Mouse (Mus musculus): ENCODE results near the gene Hnrnpab. TPM values are rescaled to one million over a fixed set of nuclear protein-coding genes. Genes with fewer than 3 reads are reported as not detected.
A peak's percentile ranks its signal among the peaks of the same experiment; 100 is the strongest.
"Not testable (repeated sequence)": the region's sequence is repeated elsewhere in the genome, so short reads cannot be mapped to it uniquely, and the experiment has no call there.

The Hnrnpab gene
- total and polyA plus RNA-seq, 3 experiments, result 893 to 2,181 (median 1,100) TPM

DNA sequence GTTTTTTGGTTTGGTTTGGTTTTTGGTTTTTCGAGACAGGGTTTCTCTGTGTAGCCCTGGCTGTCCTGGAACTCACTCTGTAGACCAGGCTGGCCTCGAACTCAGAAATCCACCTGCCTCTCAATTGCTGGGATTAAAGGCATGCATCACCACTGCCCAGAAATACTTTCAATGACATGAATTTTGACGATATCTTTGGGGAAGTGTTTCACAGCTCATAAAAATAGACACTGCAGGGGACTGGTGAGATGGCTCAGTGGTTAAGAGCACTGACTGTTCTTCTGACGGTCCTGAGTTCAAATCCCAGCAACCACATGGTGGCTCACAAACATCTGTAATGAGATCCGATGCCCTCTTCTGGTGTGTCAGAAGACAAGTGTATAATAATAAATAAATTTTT lies 3.3 kb upstream of the Hnrnpab start:
- H3K36me3 ChIP-seq (replicated peaks in 1 of 2; ENCODE audit: control insufficient read depth in 1 of 2, insufficient read depth in 1 of 2, low read length in 1 of 2); H3K27ac ChIP-seq (ENCODE audit: insufficient read depth, low read depth); DNase-seq (ENCODE audit: extremely low read depth); H3K4me2 ChIP-seq (ENCODE audit: insufficient read depth, low read depth, poor library complexity, severe bottlenecking); H3K9me3 ChIP-seq (replicated peaks; ENCODE audit: low read length); dilution Hi-C loops (cut with MboI; ENCODE audit: extremely low pct_ligation_motif_present, extremely low pct_unique_long_range_greater_than_20kb, low sequenced_read_pairs); H3K9ac ChIP-seq (ENCODE audit: insufficient read depth, low read depth); H3K4me3 ChIP-seq (replicated peaks in 1 of 3; ENCODE audit: low read depth in 2 of 3, low read length in 2 of 3, poor library complexity in 1 of 3); H3K27me3 ChIP-seq (replicated peaks): not testable (repeated sequence)
- in situ Hi-C loops (cut with MboI; ENCODE audit: low pct_ligation_motif_present, low pct_unique_long_range_greater_than_20kb, low sequenced_read_pairs), result loop anchor here (10.0 kb wide), 1 partner anchor 75 kb away; the partner anchor contains the start of gene 0610009B22Rik
- peaks cover 4 to 23% of the 10 kb centered on the region in 2 experiments for H3K4me1 ChIP-seq (ENCODE audit: control insufficient read depth in 1 of 2, insufficient read depth in 2 of 2)
- peak; percentile 58; the same call in 1 of the 2 replicates for TF ChIP-seq TBP (conservative IDR thresholded peaks at IDR 0.05; ENCODE audit: low read depth, low read length)
- peaks cover 17% of the 10 kb centered on the region for H3K79me2 ChIP-seq (replicated peaks; ENCODE audit: control insufficient read depth, extremely low read depth, insufficient read depth, poor library complexity, severe bottlenecking)

DNA sequence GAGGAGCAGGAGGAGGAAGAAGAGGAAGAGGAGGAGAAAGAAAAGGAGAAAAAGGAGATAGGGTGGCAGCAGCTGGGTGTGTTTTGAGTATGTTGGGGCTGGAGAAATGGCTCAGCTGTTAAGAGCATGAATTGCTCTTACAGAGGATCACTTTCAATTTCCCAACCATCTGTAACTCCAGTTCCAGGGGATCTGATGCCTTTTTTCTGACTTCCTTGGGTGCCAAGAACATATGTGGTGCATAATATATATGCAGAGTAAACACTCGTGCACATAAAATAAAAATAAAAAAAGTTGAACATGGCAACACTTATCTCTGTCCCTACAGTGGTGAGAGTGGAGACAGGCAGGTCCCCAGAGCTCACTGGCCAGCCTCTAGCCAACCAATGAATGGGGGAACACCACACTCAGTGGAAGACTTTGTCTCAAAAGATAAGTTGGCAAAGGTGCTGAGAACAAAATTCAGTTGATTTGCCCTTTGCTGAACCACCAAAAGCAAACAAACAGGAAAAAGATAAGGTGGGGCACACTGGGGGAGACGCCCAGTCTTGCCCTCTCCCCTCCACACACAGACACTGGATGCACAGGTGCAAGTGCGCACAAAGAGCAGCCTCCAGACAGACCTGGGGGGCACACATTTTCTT lies 2.7 kb upstream of the Hnrnpab start:
- H3K4me3 ChIP-seq (replicated peaks in 1 of 3; ENCODE audit: low read depth in 2 of 3, low read length in 2 of 3, poor library complexity in 1 of 3), result no peak overlapping the region
- peaks cover 11 to 15% of the 10 kb centered on the region in 2 experiments for H3K36me3 ChIP-seq (replicated peaks in 1 of 2; ENCODE audit: control insufficient read depth in 1 of 2, insufficient read depth in 1 of 2, low read length in 1 of 2)
- peaks cover 3 to 23% of the 10 kb centered on the region in 2 experiments for H3K4me1 ChIP-seq (ENCODE audit: control insufficient read depth in 1 of 2, insufficient read depth in 2 of 2)
- H3K9ac ChIP-seq (ENCODE audit: insufficient read depth, low read depth), result peak overlapping the region; percentile 21; the same call in 1 of the 2 replicates
- TF ChIP-seq PAX5 (IDR thresholded peaks at IDR 0.05; ENCODE audit: low read length) (no peak), GABPA (IDR thresholded peaks at IDR 0.05; ENCODE audit: insufficient replicate concordance, low read depth, low read length) (no peak), CHD1 (IDR thresholded peaks at IDR 0.05; ENCODE audit: low read depth, low read length) (no peak), MEF2A (IDR thresholded peaks at IDR 0.05; ENCODE audit: borderline replicate concordance, low read depth, low read length) (no peak), UBTF (IDR thresholded peaks at IDR 0.05; ENCODE audit: low read depth, low read length) (no peak), RCOR1 (conservative IDR thresholded peaks at IDR 0.05; ENCODE audit: low read depth, low read length) (no peak), JUND (conservative IDR thresholded peaks at IDR 0.05; ENCODE audit: low read depth, low read length) (no peak), HCFC1 (IDR thresholded peaks at IDR 0.05; ENCODE audit: low read depth, low read length) (no peak), MAZ (IDR thresholded peaks at IDR 0.05; ENCODE audit: low read depth, low read length) (no peak), CHD2 (IDR thresholded peaks at IDR 0.05; ENCODE audit: low read length) (no peak), USF1 (IDR thresholded peaks at IDR 0.05; ENCODE audit: low read depth, low read length) (no peak), SIN3A (IDR thresholded peaks at IDR 0.05; ENCODE audit: low read length) (no peak), POLR2A (IDR thresholded peaks at IDR 0.05; ENCODE audit: low read depth, low read length) (no peak), ZNF384 (IDR thresholded peaks at IDR 0.05; ENCODE audit: low read depth, low read length) (no peak), POLR2AphosphoS2 (IDR thresholded peaks at IDR 0.05; ENCODE audit: low read depth, low read length) (no peak), CTCF (conservative IDR thresholded peaks at IDR 0.05 in 1 of 2, IDR thresholded peaks at IDR 0.05 in 1 of 2; ENCODE audit: low read depth in 2 of 2, low read length in 2 of 2) (no peak), TCF12 (IDR thresholded peaks at IDR 0.05; ENCODE audit: low read depth, low read length) (no peak), MXI1 (IDR thresholded peaks at IDR 0.05; ENCODE audit: low read depth, low read length) (no peak)
- no peak overlapping the region; the same call in 1 of the 2 replicates for H3K4me2 ChIP-seq (ENCODE audit: insufficient read depth, low read depth, poor library complexity, severe bottlenecking)
- H3K79me2 ChIP-seq (replicated peaks; ENCODE audit: control insufficient read depth, extremely low read depth, insufficient read depth, poor library complexity, severe bottlenecking), result peaks cover 22% of the 10 kb centered on the region
- in situ Hi-C loops (cut with MboI; ENCODE audit: low pct_ligation_motif_present, low pct_unique_long_range_greater_than_20kb, low sequenced_read_pairs), result no loop called here
- dilution Hi-C loops (cut with MboI; ENCODE audit: extremely low pct_ligation_motif_present, extremely low pct_unique_long_range_greater_than_20kb, low sequenced_read_pairs), result no loop called here
- H3K27me3 ChIP-seq (replicated peaks), result no peaks in the 10 kb centered on the region
- DNase-seq (ENCODE audit: extremely low read depth), result no peak
- no peak overlapping the region for H3K27ac ChIP-seq (ENCODE audit: insufficient read depth, low read depth)
- no peaks in the 10 kb centered on the region for H3K9me3 ChIP-seq (replicated peaks; ENCODE audit: low read length)
